Mouse (Mus musculus) liver, embryonic 14.5 days (tissue): ENCODE results near the gene Acer1. TPM values are rescaled to one million over a fixed set of nuclear protein-coding genes. Genes with fewer than 3 reads are reported as not detected.

Experiments used
- ATAC-seq: fragments of 200-750 bp; cut with Nextera tagmentation; 2 replicates; pipeline ENCODE4 v1.8.0; 2017; ENCODE audit warnings: moderate number of reproducible peaks, mild to moderate bottlenecking, moderate library complexity; ENCODE audit not compliant: insufficient read depth
- DNase-seq, 3 experiments: peaks; one replicate each; pipeline ENCODE4 v3.0.0-alpha.2; 2012 to 2013; ENCODE audit warnings: low read depth in 3 of 3, low spot score in 3 of 3
- H3K27ac ChIP-seq: fragments of 300-500 bp; sonication (generic); 2 replicates; pipeline ENCODE4 v1.5.1; 2014; ENCODE audit warnings: moderate library complexity, mild to moderate bottlenecking, control low read depth, inconsistent platforms
- H3K27me3 ChIP-seq: fragments of 300-500 bp; sonication (generic); 2 replicates; pipeline ENCODE4 v1.6.1; 2014; ENCODE audit warnings: mild to moderate bottlenecking, low read length, moderate library complexity; ENCODE audit not compliant: control insufficient read depth, insufficient read depth
- H3K36me3 ChIP-seq: fragments of 300-500 bp; sonication (generic); replicated peaks from 2 replicates; pipeline ENCODE4 v1.6.1; 2014; ENCODE audit warnings: low read depth; ENCODE audit not compliant: control insufficient read depth, insufficient read depth
- H3K4me1 ChIP-seq, 2 experiments: fragments of 200-500 bp in 1 of 2; fragments of 300-500 bp in 1 of 2; sonication (generic) in 1 of 2; replicated peaks; 2 replicates each; pipeline ENCODE4 v1.6.1; 2012 to 2014; ENCODE audit warnings: antibody characterized with exemption in 1 of 2, inconsistent platforms in 1 of 2, low read length in 1 of 2; ENCODE audit not compliant: control insufficient read depth in 2 of 2, insufficient read depth in 2 of 2
- H3K4me2 ChIP-seq: fragments of 300-500 bp; sonication (generic); 2 replicates; pipeline ENCODE4 v1.6.1; 2014; ENCODE audit warnings: low read depth, mild to moderate bottlenecking, control low read depth, moderate library complexity
- H3K4me3 ChIP-seq, 2 experiments: fragments of 200-500 bp in 1 of 2; fragments of 300-500 bp in 1 of 2; sonication (generic) in 1 of 2; 2 replicates each; pipeline ENCODE4 v1.5.1; 2012 to 2014; ENCODE audit warnings: low read depth in 2 of 2, low read length in 2 of 2, mild to moderate bottlenecking in 2 of 2, control low read depth in 1 of 2, inconsistent platforms in 1 of 2, moderate library complexity in 1 of 2; ENCODE audit not compliant: insufficient read depth in 1 of 2
- H3K9ac ChIP-seq: fragments of 300-500 bp; sonication (generic); replicated peaks from 2 replicates; pipeline ENCODE4 v1.6.1; 2014; ENCODE audit warnings: mild to moderate bottlenecking, control low read depth, moderate library complexity
- H3K9me3 ChIP-seq: fragments of 300-500 bp; sonication (generic); 2 replicates; pipeline ENCODE4 v1.6.1; 2016; ENCODE audit warnings: low read length, mixed read lengths; ENCODE audit not compliant: control insufficient read depth
- CTCF ChIP-seq: IDR thresholded peaks from 2 replicates; pipeline ENCODE4 v1.5.1; 2016; ENCODE audit warnings: antibody characterized with exemption, low read depth, control low read depth
- EP300 ChIP-seq: IDR thresholded peaks from 2 replicates; pipeline ENCODE4 v1.6.1; 2016; ENCODE audit warnings: antibody characterized with exemption, low read depth
- WGBS: fragments of 180-500 bp; shearing (Covaris S2); extraction: QIAGEN DNeasy Blood & Tissue Kit; methylation state at CpG from one replicate; pipeline ENCODE4 v1.1.7; 2014; ENCODE audit not compliant: insufficient replicate concordance; 5-methylcytosine and 5-hydroxymethylcytosine counted together
- polyA plus RNA-seq, 2 experiments: library from polyadenylated mRNA; depleted of rRNA in 1 of 2; stranded (reverse) in 1 of 2; unstranded in 1 of 2; fragments of >200 nt; fragmentation: Nextera tagmentation in 1 of 2; extraction: Ambion mirVana in 1 of 2; gene quantifications; 2 replicates each; pipeline versions ENCODE4 v1.2.1 to v1.2.3; 2012 to 2014

Acer1 gene
- polyA plus RNA-seq, 2 experiments: not detected

DNA sequence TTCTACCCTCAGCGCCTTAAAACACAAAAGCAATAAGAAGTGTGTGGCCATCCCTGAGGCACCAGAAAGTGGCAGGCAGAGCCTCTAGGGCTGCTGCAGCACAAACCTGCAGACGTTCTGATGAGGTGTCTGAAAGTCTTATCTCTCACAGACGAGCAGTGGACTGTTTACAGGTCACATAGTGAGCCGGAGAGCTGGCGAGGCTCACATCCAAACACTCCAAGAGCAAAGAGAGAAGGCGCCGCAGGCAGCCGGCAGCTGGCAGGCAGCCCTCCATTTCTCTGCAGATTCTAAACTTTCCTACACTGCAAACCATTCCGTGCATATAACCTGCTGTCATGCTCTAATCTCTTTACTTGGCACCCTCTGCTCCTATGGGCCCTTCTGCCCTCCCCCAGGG, 74.0 kb downstream of the Acer1 start:
- no peaks in the 10 kb centered on the region; the same call in 1 of the 2 replicates for H3K36me3 ChIP-seq
- TF ChIP-seq CTCF: no peak
- no peak for TF ChIP-seq EP300
- no peak overlapping the region for H3K27ac ChIP-seq
- DNase-seq (no peak), ATAC-seq (no peak)
- no peak overlapping the region for H3K9ac ChIP-seq
- H3K4me2 ChIP-seq: no peak overlapping the region
- 47% methylated on average over 9 of the region's 9 CpGs for WGBS
- peaks cover 0 to 4% of the 10 kb centered on the region in 2 experiments; a peak in 1 of 4 replicates for H3K4me1 ChIP-seq
- H3K27me3 ChIP-seq: no peaks in the 10 kb centered on the region
- H3K9me3 ChIP-seq: no peaks in the 10 kb centered on the region
- no peak overlapping the region for H3K4me3 ChIP-seq

DNA sequence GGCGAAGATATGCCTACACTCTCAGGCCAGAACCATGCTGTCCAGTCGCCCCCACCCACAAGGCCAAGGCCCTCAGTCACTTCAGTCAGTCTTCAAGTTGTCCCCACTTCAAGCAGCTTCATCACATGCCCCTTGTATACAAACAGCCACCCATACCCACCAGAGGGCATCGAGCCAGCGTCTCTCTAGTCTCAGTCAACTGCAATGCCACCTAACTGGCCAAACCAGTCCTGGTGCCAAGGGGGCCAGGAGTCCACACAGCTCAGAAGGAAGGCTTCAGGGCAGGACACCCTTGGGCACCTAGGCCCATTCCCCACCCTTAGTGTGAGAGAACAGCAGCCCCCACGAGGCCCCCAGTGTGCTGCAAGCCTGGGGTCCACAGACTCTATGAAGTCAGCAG, 74.8 kb downstream of the Acer1 start:
- Histone ChIP-seq H3K9ac (no peak overlapping the region), H3K9me3 (no peaks in the 10 kb centered on the region), H3K36me3 (no peaks in the 10 kb centered on the region; the same call in 1 of the 2 replicates), H3K4me3 (no peak overlapping the region), H3K27ac (no peak overlapping the region), H3K4me2 (no peak overlapping the region), H3K4me1 (peaks cover 0 to 4% of the 10 kb centered on the region in 2 experiments; a peak in 1 of 4 replicates), H3K27me3 (no peaks in the 10 kb centered on the region)
- 77% methylated on average over 5 of the region's 5 CpGs for WGBS
- TF ChIP-seq EP300: no peak
- TF ChIP-seq CTCF: no peak
- no peak for ATAC-seq
- no peak for DNase-seq

DNA sequence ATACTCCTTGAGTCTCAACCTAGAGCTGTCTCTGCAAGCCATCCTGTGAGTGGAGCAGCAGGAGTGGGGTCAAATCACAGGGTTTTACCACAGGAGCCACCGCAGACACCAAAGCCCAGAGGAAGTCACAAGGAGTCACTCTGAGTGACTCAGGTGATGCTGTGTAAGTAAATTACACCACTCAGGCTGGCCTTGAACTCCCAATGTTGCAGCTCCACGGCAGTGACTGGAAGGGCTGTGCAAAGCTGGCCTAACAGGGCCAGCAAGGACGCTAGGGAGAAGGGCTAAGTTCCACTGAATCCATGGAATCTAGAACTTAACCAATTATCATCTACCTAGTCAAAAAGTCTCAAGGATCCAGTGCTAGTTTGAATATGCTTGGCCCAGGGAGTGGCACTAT, 75.8 kb downstream of the Acer1 start:
- no peak overlapping the region for H3K27ac ChIP-seq
- no peak overlapping the region for H3K4me2 ChIP-seq
- ATAC-seq: no peak
- H3K9me3 ChIP-seq: no peaks in the 10 kb centered on the region
- TF ChIP-seq CTCF (no peak), EP300 (no peak)
- peaks cover 0 to 4% of the 10 kb centered on the region in 2 experiments; a peak in 1 of 4 replicates for H3K4me1 ChIP-seq
- no peak for DNase-seq
- no peaks in the 10 kb centered on the region; the same call in 1 of the 2 replicates for H3K36me3 ChIP-seq
- H3K27me3 ChIP-seq: no peaks in the 10 kb centered on the region
- 74% methylated on average over 3 of the region's 3 CpGs for WGBS
- no peak overlapping the region for H3K4me3 ChIP-seq
- H3K9ac ChIP-seq: no peak overlapping the region

Other genes starting within 250 kb of the Acer1 start
- gene Nrtn, start 224.6 kb downstream of the Acer1 start, polyA plus RNA-seq (2012; rRNA removed): 1.0 and 1.6 TPM in 2 replicates
- 1.7 and 1.9 TPM in 2 replicates for gene Nrtn, start 224.6 kb downstream of the Acer1 start, polyA plus RNA-seq (2014; fragmentation: Nextera tagmentation; extraction: Ambion mirVana)
- 18.1 and 19.3 TPM in 2 replicates for gene Dus3l, start 217.4 kb downstream of the Acer1 start, polyA plus RNA-seq (2012; rRNA removed)
- gene Dus3l, start 217.4 kb downstream of the Acer1 start, polyA plus RNA-seq (2014; fragmentation: Nextera tagmentation; extraction: Ambion mirVana): 9.5 and 10.8 TPM in 2 replicates
- gene Prr22, start 211.9 kb downstream of the Acer1 start, polyA plus RNA-seq (2012; rRNA removed): 1.2 and 1.3 TPM in 2 replicates
- gene Prr22, start 211.9 kb downstream of the Acer1 start, polyA plus RNA-seq (2014; fragmentation: Nextera tagmentation; extraction: Ambion mirVana): 0.40 and 0.52 TPM in 2 replicates
- 10.7 and 12.6 TPM in 2 replicates for gene Rfx2, start 151.1 kb downstream of the Acer1 start, polyA plus RNA-seq (2012; rRNA removed)
- 6.8 and 8.5 TPM in 2 replicates for gene Rfx2, start 151.1 kb downstream of the Acer1 start, polyA plus RNA-seq (2014; fragmentation: Nextera tagmentation; extraction: Ambion mirVana)
- not detected in 2 replicates for gene Acsbg2, start 107.7 kb downstream of the Acer1 start, polyA plus RNA-seq (2012; rRNA removed)
- gene Acsbg2, start 107.7 kb downstream of the Acer1 start, polyA plus RNA-seq (2014; fragmentation: Nextera tagmentation; extraction: Ambion mirVana): not detected in 2 replicates
- 0.02 TPM in 1 of 2 replicates, not detected in the other for gene 1700061G19Rik, start 106.6 kb downstream of the Acer1 start, polyA plus RNA-seq (2012; rRNA removed)
- 0.05 TPM in 1 of 2 replicates, not detected in the other for gene 1700061G19Rik, start 106.6 kb downstream of the Acer1 start, polyA plus RNA-seq (2014; fragmentation: Nextera tagmentation; extraction: Ambion mirVana)
- gene Mllt1, start 46.7 kb downstream of the Acer1 start, polyA plus RNA-seq (2012; rRNA removed): 12.0 and 13.7 TPM in 2 replicates
- gene Mllt1, start 46.7 kb downstream of the Acer1 start, polyA plus RNA-seq (2014; fragmentation: Nextera tagmentation; extraction: Ambion mirVana): 3.7 and 4.8 TPM in 2 replicates
- 63.9 and 71.2 TPM in 2 replicates for gene Clpp, start 8.2 kb upstream of the Acer1 start, polyA plus RNA-seq (2012; rRNA removed)
- gene Clpp, start 8.2 kb upstream of the Acer1 start, polyA plus RNA-seq (2014; fragmentation: Nextera tagmentation; extraction: Ambion mirVana): 79.3 and 81.0 TPM in 2 replicates
- 12.0 and 12.1 TPM in 2 replicates for gene Alkbh7, start 15.2 kb upstream of the Acer1 start, polyA plus RNA-seq (2012; rRNA removed)
- 15.4 and 19.4 TPM in 2 replicates for gene Alkbh7, start 15.2 kb upstream of the Acer1 start, polyA plus RNA-seq (2014; fragmentation: Nextera tagmentation; extraction: Ambion mirVana)
- gene Pspn, start 17.9 kb upstream of the Acer1 start, polyA plus RNA-seq (2012; rRNA removed): not detected in 2 replicates
- not detected in 2 replicates for gene Pspn, start 17.9 kb upstream of the Acer1 start, polyA plus RNA-seq (2014; fragmentation: Nextera tagmentation; extraction: Ambion mirVana)
- 31.6 and 56.5 TPM in 2 replicates for gene Gtf2f1, start 29.2 kb upstream of the Acer1 start, polyA plus RNA-seq (2012; rRNA removed)
- gene Gtf2f1, start 29.2 kb upstream of the Acer1 start, polyA plus RNA-seq (2014; fragmentation: Nextera tagmentation; extraction: Ambion mirVana): 47.3 and 51.3 TPM in 2 replicates
- gene Gm17949, start 29.3 kb upstream of the Acer1 start, polyA plus RNA-seq (2012; rRNA removed): not detected in 2 replicates
- gene Gm17949, start 29.3 kb upstream of the Acer1 start, polyA plus RNA-seq (2014; fragmentation: Nextera tagmentation; extraction: Ambion mirVana): 0.15 TPM in 1 of 2 replicates, not detected in the other
- 33.6 and 35.6 TPM in 2 replicates for gene Khsrp, start 49.4 kb upstream of the Acer1 start, polyA plus RNA-seq (2012; rRNA removed)
- 24.1 and 28.1 TPM in 2 replicates for gene Khsrp, start 49.4 kb upstream of the Acer1 start, polyA plus RNA-seq (2014; fragmentation: Nextera tagmentation; extraction: Ambion mirVana)
- gene Slc25a41, start 59.5 kb upstream of the Acer1 start, polyA plus RNA-seq (2012; rRNA removed): not detected in 2 replicates
- gene Slc25a41, start 59.5 kb upstream of the Acer1 start, polyA plus RNA-seq (2014; fragmentation: Nextera tagmentation; extraction: Ambion mirVana): not detected in 2 replicates
- gene Crb3, start 77.0 kb upstream of the Acer1 start, polyA plus RNA-seq (2012; rRNA removed): 4.4 and 5.5 TPM in 2 replicates
- gene Crb3, start 77.0 kb upstream of the Acer1 start, polyA plus RNA-seq (2014; fragmentation: Nextera tagmentation; extraction: Ambion mirVana): 6.1 and 6.5 TPM in 2 replicates
- gene Slc25a23, start 77.7 kb upstream of the Acer1 start, polyA plus RNA-seq (2012; rRNA removed): 8.8 and 11.1 TPM in 2 replicates
- gene Slc25a23, start 77.7 kb upstream of the Acer1 start, polyA plus RNA-seq (2014; fragmentation: Nextera tagmentation; extraction: Ambion mirVana): 4.7 and 5.1 TPM in 2 replicates
- gene Dennd1c, start 96.4 kb upstream of the Acer1 start, polyA plus RNA-seq (2012; rRNA removed): 1.5 and 2.8 TPM in 2 replicates
- 0.78 and 0.89 TPM in 2 replicates for gene Dennd1c, start 96.4 kb upstream of the Acer1 start, polyA plus RNA-seq (2014; fragmentation: Nextera tagmentation; extraction: Ambion mirVana)
- 0.22 and 0.34 TPM in 2 replicates for gene Tubb4a, start 105.7 kb upstream of the Acer1 start, polyA plus RNA-seq (2012; rRNA removed)
- gene Tubb4a, start 105.7 kb upstream of the Acer1 start, polyA plus RNA-seq (2014; fragmentation: Nextera tagmentation; extraction: Ambion mirVana): 0.14 and 0.28 TPM in 2 replicates
- gene Tnfsf9, start 123.2 kb upstream of the Acer1 start, polyA plus RNA-seq (2012; rRNA removed): 0.46 and 0.50 TPM in 2 replicates
- 0.22 and 0.49 TPM in 2 replicates for gene Tnfsf9, start 123.2 kb upstream of the Acer1 start, polyA plus RNA-seq (2014; fragmentation: Nextera tagmentation; extraction: Ambion mirVana)
- gene Cd70, start 167.7 kb upstream of the Acer1 start, polyA plus RNA-seq (2012; rRNA removed): not detected in 2 replicates
- gene Cd70, start 167.7 kb upstream of the Acer1 start, polyA plus RNA-seq (2014; fragmentation: Nextera tagmentation; extraction: Ambion mirVana): not detected in 2 replicates
- 1.5 and 1.9 TPM in 2 replicates for gene Tnfsf14, start 212.1 kb upstream of the Acer1 start, polyA plus RNA-seq (2012; rRNA removed)
- gene Tnfsf14, start 212.1 kb upstream of the Acer1 start, polyA plus RNA-seq (2014; fragmentation: Nextera tagmentation; extraction: Ambion mirVana): 0.51 and 0.75 TPM in 2 replicates
- 207 and 240 TPM in 2 replicates for gene C3, start 246.0 kb upstream of the Acer1 start, polyA plus RNA-seq (2012; rRNA removed)
- 200 and 205 TPM in 2 replicates for gene C3, start 246.0 kb upstream of the Acer1 start, polyA plus RNA-seq (2014; fragmentation: Nextera tagmentation; extraction: Ambion mirVana)